Mouse (Mus musculus) MEL (cell line): ENCODE measurements around the gene Pygb. TPM values are rescaled to one million over a fixed set of nuclear protein-coding genes. Genes with fewer than 3 reads are reported as not detected.

Source experiments
- DNase-seq: peaks from one replicate; pipeline ENCODE4 v3.0.0; 2011; ENCODE audit warnings: low read depth, low spot score
- H3K27ac ChIP-seq: 2 replicates; pipeline ENCODE4 v1.5.1; 2012; ENCODE audit warnings: low read depth, mild to moderate bottlenecking, control low read depth, low read length, moderate library complexity; ENCODE audit not compliant: control insufficient read depth
- H3K27me3 ChIP-seq, 2 experiments: fragments of 150-350 bp in 1 of 2; sonication (generic) in 1 of 2; 2 replicates each; pipeline ENCODE4 v1.6.1; 2012; ENCODE audit warnings: low read length in 2 of 2, mild to moderate bottlenecking in 2 of 2, improper control_type of control experiment in 1 of 2, moderate library complexity in 1 of 2; ENCODE audit not compliant: insufficient read depth in 2 of 2, control insufficient read depth in 1 of 2
- H3K36me3 ChIP-seq, 2 experiments: 2 replicates each; pipeline ENCODE4 v1.6.1; 2012 to 2014; ENCODE audit warnings: low read length in 2 of 2, improper control_type of control experiment in 1 of 2, inconsistent platforms in 1 of 2, mild to moderate bottlenecking in 1 of 2; ENCODE audit not compliant: insufficient read depth in 2 of 2, control insufficient read depth in 1 of 2
- H3K4me1 ChIP-seq, 2 experiments: fragments of 150-350 bp in 1 of 2; sonication (generic) in 1 of 2; 2 replicates each; pipeline ENCODE4 v1.6.1; 2012; ENCODE audit warnings: low read length in 2 of 2, improper control_type of control experiment in 1 of 2, mild to moderate bottlenecking in 1 of 2; ENCODE audit not compliant: insufficient read depth in 2 of 2, control insufficient read depth in 1 of 2
- H3K4me3 ChIP-seq, 2 experiments: fragments of 150-350 bp in 1 of 2; sonication (generic) in 1 of 2; 2 replicates each; pipeline ENCODE4 v1.5.1; 2012; ENCODE audit warnings: low read depth in 2 of 2, low read length in 2 of 2, mild to moderate bottlenecking in 2 of 2, moderate library complexity in 2 of 2, control low read depth in 1 of 2, improper control_type of control experiment in 1 of 2; ENCODE audit not compliant: control insufficient read depth in 1 of 2, insufficient read depth in 1 of 2
- H3K79me2 ChIP-seq: 2 replicates; pipeline ENCODE4 v1.6.1; 2012; ENCODE audit warnings: mild to moderate bottlenecking, low read length, moderate library complexity; ENCODE audit not compliant: control insufficient read depth, poor library complexity, insufficient read depth
- H3K9ac ChIP-seq: 2 replicates; pipeline ENCODE4 v1.6.1; 2012; ENCODE audit warnings: low read depth, mild to moderate bottlenecking, control low read depth, low read length, moderate library complexity; ENCODE audit not compliant: control insufficient read depth, poor library complexity, severe bottlenecking
- H3K9me3 ChIP-seq: fragments of 150-350 bp; sonication (generic); replicated peaks from 2 replicates; pipeline ENCODE4 v1.6.1; 2012; ENCODE audit warnings: mild to moderate bottlenecking, low read length, improper control_type of control experiment, moderate library complexity; ENCODE audit not compliant: insufficient read depth
- CHD1 ChIP-seq: IDR thresholded peaks from 2 replicates; pipeline ENCODE4 v1.6.1; 2012; ENCODE audit warnings: low read depth, mild to moderate bottlenecking, inconsistent platforms, low read length, improper control_type of control experiment
- CHD2 ChIP-seq: IDR thresholded peaks from 2 replicates; pipeline ENCODE4 v1.6.1; 2011; ENCODE audit warnings: low read length, improper control_type of control experiment
- GABPA ChIP-seq: IDR thresholded peaks from 2 replicates; pipeline ENCODE4 v1.6.1; 2012; ENCODE audit warnings: low read depth, mild to moderate bottlenecking, inconsistent platforms, low read length, improper control_type of control experiment, moderate library complexity
- GATA1 ChIP-seq: IDR thresholded peaks from 2 replicates; pipeline ENCODE4 v1.6.1; 2011; ENCODE audit warnings: low read depth, low read length, improper control_type of control experiment
- HCFC1 ChIP-seq: IDR thresholded peaks from 2 replicates; pipeline ENCODE4 v1.6.1; 2012; ENCODE audit warnings: low read depth, mild to moderate bottlenecking, inconsistent platforms, low read length, improper control_type of control experiment, moderate library complexity
- MAFK ChIP-seq: IDR thresholded peaks from 2 replicates; pipeline ENCODE4 v1.6.1; 2011; ENCODE audit warnings: low read depth, mild to moderate bottlenecking, low read length, improper control_type of control experiment, borderline replicate concordance
- MAX ChIP-seq: IDR thresholded peaks from 2 replicates; pipeline ENCODE4 v1.6.1; 2011; ENCODE audit warnings: low read length, improper control_type of control experiment
- MEF2A ChIP-seq: IDR thresholded peaks from 2 replicates; pipeline ENCODE4 v1.6.1; 2014; ENCODE audit warnings: low read depth, mild to moderate bottlenecking, inconsistent platforms, low read length, improper control_type of control experiment; ENCODE audit not compliant: poor library complexity, insufficient replicate concordance, severe bottlenecking; ENCODE audit errors: extremely low read depth
- MXI1 ChIP-seq: IDR thresholded peaks from 2 replicates; pipeline ENCODE4 v1.6.1; 2011; ENCODE audit warnings: mild to moderate bottlenecking, low read depth, low read length, improper control_type of control experiment
- MYC ChIP-seq: IDR thresholded peaks from 2 replicates; pipeline ENCODE4 v1.6.1; 2011; ENCODE audit warnings: low read depth, mild to moderate bottlenecking, low read length, improper control_type of control experiment, moderate library complexity
- POLR2AphosphoS2 ChIP-seq: IDR thresholded peaks from 2 replicates; pipeline ENCODE4 v1.6.1; 2011; ENCODE audit warnings: low read length, improper control_type of control experiment
- RAD21 ChIP-seq: IDR thresholded peaks from 2 replicates; pipeline ENCODE4 v1.6.1; 2011; ENCODE audit warnings: mild to moderate bottlenecking, low read depth, low read length, improper control_type of control experiment
- RCOR1 ChIP-seq: IDR thresholded peaks from 2 replicates; pipeline ENCODE4 v1.6.1; 2012; ENCODE audit warnings: low read depth, mild to moderate bottlenecking, inconsistent platforms, low read length, improper control_type of control experiment
- SIN3A ChIP-seq: IDR thresholded peaks from 2 replicates; pipeline ENCODE4 v1.6.1; 2012; ENCODE audit warnings: low read length, improper control_type of control experiment, inconsistent platforms
- SMC3 ChIP-seq: IDR thresholded peaks from 2 replicates; pipeline ENCODE4 v1.6.1; 2011; ENCODE audit warnings: low read depth, low read length, improper control_type of control experiment
- UBTF ChIP-seq: IDR thresholded peaks from 2 replicates; pipeline ENCODE4 v1.6.1; 2012; ENCODE audit warnings: low read depth, mild to moderate bottlenecking, inconsistent platforms, low read length, improper control_type of control experiment, moderate library complexity, borderline replicate concordance; ENCODE audit not compliant: insufficient read depth
- USF1 ChIP-seq: IDR thresholded peaks from 2 replicates; pipeline ENCODE4 v1.6.1; 2014; ENCODE audit warnings: low read depth, mild to moderate bottlenecking, inconsistent platforms, low read length, improper control_type of control experiment, moderate library complexity
- USF2 ChIP-seq, 2 experiments: IDR thresholded peaks; 2 replicates each; pipeline ENCODE4 v1.6.1; 2011 to 2012; ENCODE audit warnings: improper control_type of control experiment in 2 of 2, low read length in 2 of 2, borderline replicate concordance in 1 of 2, inconsistent platforms in 1 of 2, low read depth in 1 of 2, mild to moderate bottlenecking in 1 of 2; ENCODE audit not compliant: insufficient read depth in 1 of 2
- ZKSCAN1 ChIP-seq: IDR thresholded peaks from 2 replicates; pipeline ENCODE4 v1.6.1; 2012; ENCODE audit warnings: low read depth, mild to moderate bottlenecking, inconsistent platforms, low read length, improper control_type of control experiment, moderate library complexity
- ZMIZ1 ChIP-seq: IDR thresholded peaks from 2 replicates; pipeline ENCODE4 v1.6.1; 2012; ENCODE audit warnings: low read depth, mild to moderate bottlenecking, inconsistent platforms, low read length, improper control_type of control experiment, moderate library complexity
- polyA plus RNA-seq, 2 experiments: library from polyadenylated mRNA; stranded (reverse) in 1 of 2; unstranded in 1 of 2; fragments of >175 nt in 1 of 2; fragments of >200 nt in 1 of 2; gene quantifications; 2 replicates each; pipeline versions ENCODE4 v1.2.1 to v1.2.4; 2012; ENCODE audit warnings: low replicate concordance in 2 of 2, low read depth in 1 of 2; ENCODE audit not compliant: insufficient read length in 2 of 2, insufficient read depth in 1 of 2, missing spikeins in 1 of 2
- total RNA-seq: library from RNA; depleted of rRNA; stranded (reverse); fragments of 300-350 nt; gene quantifications from 2 replicates; pipeline ENCODE4 v1.2.3, GENCODE M21; 2012

Pygb gene
- total and polyA plus RNA-seq, 3 experiments, result 19.0 to 26.5 TPM; not detected in 1

- Histone ChIP-seq H3K9ac (no peak overlapping the region), H3K27ac (no peak overlapping the region), H3K4me1 (no peaks in the 10 kb centered on the region), H3K4me3 (no peak overlapping the region), H3K27me3 (no peaks in the 10 kb centered on the region), H3K9me3 (no peaks in the 10 kb centered on the region), H3K79me2 (no peaks in the 10 kb centered on the region), H3K36me3 (no peaks in the 10 kb centered on the region)
- TF ChIP-seq ZKSCAN1 (no peak), MAFK (no peak)
- no peak for DNase-seq
These were observed 54.6 kb downstream of the Pygb start for GRCm38 (mm10) chr2:150841109-150841508.

GRCm38 (mm10) chr2:150842049-150842461 is 55.5 kb downstream of the Pygb start:
- H3K79me2 ChIP-seq, result no peaks in the 10 kb centered on the region
- no peak overlapping the region for H3K27ac ChIP-seq
- no peak overlapping the region for H3K4me3 ChIP-seq
- TF ChIP-seq SIN3A, result no peak
- no peak for TF ChIP-seq MYC
- TF ChIP-seq, all 39 proteins: peak for 0
- Histone ChIP-seq H3K36me3 (no peaks in the 10 kb centered on the region), H3K9me3 (no peaks in the 10 kb centered on the region), H3K27me3 (no peaks in the 10 kb centered on the region), H3K4me1 (no peaks in the 10 kb centered on the region), H3K9ac (no peak overlapping the region)
- no peak for DNase-seq

GRCm38 (mm10) chr2:150844798-150845197 is 58.3 kb downstream of the Pygb start:
- H3K4me3 ChIP-seq, result no peak overlapping the region
- H3K27me3 ChIP-seq, result no peaks in the 10 kb centered on the region
- H3K4me1 ChIP-seq, result no peaks in the 10 kb centered on the region
- no peaks in the 10 kb centered on the region for H3K36me3 ChIP-seq
- H3K27ac ChIP-seq, result no peak overlapping the region
- no peak for DNase-seq
- TF ChIP-seq GATA1 (no peak), SMC3 (no peak), POLR2AphosphoS2 (no peak), RAD21 (no peak)
- H3K9ac ChIP-seq, result no peak overlapping the region
- H3K79me2 ChIP-seq, result no peaks in the 10 kb centered on the region
- H3K9me3 ChIP-seq, result no peaks in the 10 kb centered on the region

- Histone ChIP-seq H3K36me3 (no peaks in the 10 kb centered on the region), H3K27me3 (no peaks in the 10 kb centered on the region), H3K27ac (no peak overlapping the region), H3K79me2 (no peaks in the 10 kb centered on the region), H3K4me3 (no peak overlapping the region), H3K4me1 (no peaks in the 10 kb centered on the region), H3K9ac (no peak overlapping the region), H3K9me3 (no peaks in the 10 kb centered on the region)
- no peak for DNase-seq
- TF ChIP-seq HCFC1 (no peak), ZMIZ1 (no peak), USF2 (IDR thresholded peaks at IDR 0.05; ENCODE audit: borderline replicate concordance in 1 of 2, insufficient read depth in 1 of 2, low read depth in 1 of 2, low read length in 2 of 2) (no peak), CHD1 (no peak), RCOR1 (no peak), UBTF (no peak), MAFK (no peak), MXI1 (no peak), CHD2 (no peak), GABPA (no peak), MEF2A (no peak), USF1 (no peak), MAX (no peak)
- TF ChIP-seq, all 39 proteins: peak for 0
These were observed 61.0 kb downstream of the Pygb start for GRCm38 (mm10) chr2:150847436-150847995.
